Mouse (Mus musculus) cerebellum, postnatal 10 days (tissue): ENCODE measurements around the gene Zfp36l2.

Experiments
- DNase-seq, 2 experiments: peaks; one replicate each; pipeline ENCODE4 v3.0.0; 2021; ENCODE audit warnings: mixed read lengths in 2 of 2

Zfp36l2 gene

DNA sequence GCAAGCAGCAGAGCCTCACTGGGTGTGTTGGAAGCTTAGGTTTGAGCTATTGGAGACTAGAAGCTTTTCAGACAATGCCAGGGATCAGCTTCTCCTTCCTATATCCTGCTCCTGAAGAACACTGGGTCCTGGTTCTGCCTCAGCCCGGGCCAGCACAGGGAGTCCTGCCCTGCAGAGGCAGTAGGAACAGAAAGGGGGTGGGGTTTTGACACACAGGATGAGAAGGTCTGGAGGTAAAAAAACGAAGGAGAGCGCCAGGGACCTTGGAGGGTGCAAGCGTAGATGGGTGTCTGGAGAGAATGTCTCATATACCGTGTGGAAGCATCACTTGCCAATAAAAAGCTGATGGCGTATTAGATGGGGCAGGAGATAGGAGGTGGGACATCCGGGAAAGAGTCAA is 11.3 kb downstream of the Zfp36l2 start:
- DNase-seq: peak in 1 of 2 experiments; percentile 0

DNA sequence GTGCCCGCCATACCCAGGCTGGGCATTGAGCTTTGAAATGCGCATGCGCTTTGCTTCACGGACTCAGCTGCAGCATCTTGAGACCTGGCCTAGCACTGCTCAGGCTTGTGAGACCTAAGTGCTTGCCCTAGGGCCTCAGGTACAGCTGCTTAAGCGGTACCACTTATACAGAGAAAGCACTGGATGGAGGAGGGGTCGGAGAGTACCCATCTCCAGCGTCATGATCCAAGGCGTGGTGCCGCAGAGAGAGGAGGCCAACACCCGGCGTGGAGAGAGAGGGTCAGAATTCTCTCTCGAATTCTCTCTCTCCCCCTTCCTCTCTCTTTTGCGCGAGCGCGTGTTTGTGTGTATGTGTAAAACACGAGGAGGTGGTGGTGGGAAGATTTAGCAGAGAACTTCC is 12.6 kb downstream of the Zfp36l2 start:
- DNase-seq: peak in 1 of 2 experiments; percentile 1

DNA sequence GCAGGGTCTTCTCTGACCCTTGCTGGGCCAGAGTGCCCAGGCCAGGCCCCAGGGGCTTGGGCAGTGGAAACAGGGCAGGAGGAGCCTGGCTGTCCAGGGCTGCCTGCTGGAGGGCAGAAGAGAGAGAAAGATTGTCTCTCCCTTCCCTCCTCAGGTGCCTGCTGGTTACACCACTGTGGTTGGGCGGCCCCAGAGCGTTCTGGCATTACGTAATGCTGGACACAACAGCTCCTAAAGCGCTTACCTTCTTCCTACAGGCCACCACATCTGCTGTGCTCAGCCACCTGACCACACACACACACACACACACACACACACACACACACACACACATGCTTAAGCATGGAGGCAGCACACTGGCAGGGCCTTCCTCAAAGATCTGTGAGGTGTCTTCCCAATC is 20.4 kb downstream of the Zfp36l2 start:
- peak in 1 of 2 experiments; percentile 0 for DNase-seq

DNA sequence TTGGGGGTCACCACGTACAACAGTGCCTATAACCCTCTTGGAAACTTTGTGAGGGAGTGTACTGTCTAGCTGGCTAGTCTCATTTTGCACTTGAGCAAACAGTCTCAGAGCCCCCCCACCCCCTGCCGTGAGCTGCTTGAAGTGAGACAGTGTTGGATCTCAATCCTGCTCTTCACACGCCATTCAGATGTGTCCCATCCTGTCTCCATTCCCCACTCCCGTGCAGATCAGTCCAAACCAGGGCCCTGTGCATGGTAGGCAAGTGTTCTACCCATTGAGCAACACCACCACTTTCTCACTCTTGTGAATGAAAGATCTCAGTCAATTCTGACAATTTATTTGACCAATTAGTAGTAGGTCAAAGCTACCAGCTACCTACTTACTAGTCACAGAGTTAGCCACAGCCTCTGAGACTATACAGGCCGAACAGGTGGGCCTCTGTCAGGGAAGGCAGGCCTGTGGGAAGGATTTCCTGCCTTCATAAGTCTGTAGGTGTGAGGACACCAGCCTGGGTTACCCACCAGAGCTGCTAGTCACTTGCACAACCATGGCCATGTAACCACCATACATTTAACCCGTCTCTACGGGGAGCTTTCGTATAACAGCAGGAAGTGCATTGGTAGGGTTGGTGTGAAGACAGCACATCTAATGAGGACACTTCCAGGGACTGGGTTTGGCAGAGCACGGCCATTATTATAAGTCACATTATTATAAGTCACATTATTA is 21.4 kb downstream of the Zfp36l2 start:
- DNase-seq: peak in 1 of 2 experiments; percentile 4

DNA sequence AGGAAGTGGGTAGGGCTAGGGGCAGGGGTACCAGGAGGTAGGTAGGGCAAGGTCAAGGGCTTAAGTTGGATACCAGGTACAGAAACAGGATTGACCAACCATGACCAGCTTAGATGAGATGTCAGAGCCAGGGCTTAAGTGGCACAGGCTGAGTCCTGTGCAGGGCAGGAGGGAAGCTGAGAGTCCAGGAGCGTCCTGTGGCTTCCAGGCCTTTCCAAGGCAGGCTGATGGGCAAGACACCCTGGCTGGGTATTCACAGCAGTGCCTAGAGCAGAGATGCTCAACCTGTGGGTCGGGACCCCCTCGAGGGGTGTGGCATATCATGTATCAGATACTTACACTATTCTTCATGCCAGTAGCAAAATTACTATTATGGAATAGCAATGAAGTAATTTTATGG is 22.0 kb downstream of the Zfp36l2 start:
- peak in 1 of 2 experiments; percentile 1 for DNase-seq

DNA sequence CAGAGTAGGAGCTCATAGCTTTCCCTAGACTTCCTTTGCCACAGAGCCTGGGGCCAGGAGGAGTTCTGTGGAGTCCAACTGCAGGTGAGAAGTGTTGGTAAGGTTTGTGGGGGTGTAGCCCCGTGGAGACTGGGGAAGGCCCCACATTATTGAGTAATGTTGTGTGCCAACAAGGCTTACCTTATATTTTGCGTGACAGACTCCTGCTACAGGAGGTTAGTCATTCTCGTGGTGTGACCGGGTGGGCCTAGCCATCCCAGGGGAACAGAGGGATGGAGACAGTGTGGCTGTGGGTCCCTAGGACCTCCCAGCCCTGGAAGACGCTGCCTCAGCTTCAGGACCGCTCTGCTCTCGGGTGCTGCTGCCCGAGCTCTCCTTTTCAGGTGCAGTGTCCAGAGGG is 23.6 kb downstream of the Zfp36l2 start:
- DNase-seq: peak in 1 of 2 experiments; percentile 1

DNA sequence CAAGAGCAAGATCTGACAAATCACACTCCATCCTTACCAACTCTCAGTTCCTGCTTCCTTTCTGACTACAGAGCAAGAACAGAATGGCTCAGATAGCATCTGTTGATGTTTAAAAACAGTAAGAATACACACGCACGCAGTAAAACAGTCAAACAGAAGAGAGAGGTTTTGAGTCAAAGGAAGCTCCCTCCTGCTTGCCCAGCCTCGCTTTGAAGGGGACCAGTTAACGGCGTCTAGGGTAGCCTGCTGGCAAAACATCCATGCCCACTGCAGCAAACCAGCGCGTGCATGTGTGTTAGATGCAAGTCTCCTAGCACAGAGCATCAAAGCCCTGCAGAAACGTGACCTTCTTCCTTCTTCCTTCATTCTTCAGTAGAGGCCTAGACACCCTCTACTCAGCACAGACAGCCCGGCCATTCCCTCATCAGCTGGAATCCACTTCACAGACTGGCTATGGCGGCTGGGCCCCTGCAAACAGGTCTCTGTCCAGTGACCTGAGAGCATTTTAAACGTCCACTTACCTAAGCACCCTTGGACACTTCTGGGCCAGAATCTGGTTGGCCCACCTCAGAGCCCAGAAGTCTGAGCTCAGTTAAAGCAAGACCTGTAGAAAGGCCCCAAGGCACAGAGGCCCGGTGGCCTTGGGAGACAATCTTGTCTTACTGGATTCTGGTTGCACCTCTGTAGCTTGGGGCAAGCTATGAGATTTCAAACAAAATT is 24.5 kb downstream of the Zfp36l2 start:
- peak in 1 of 2 experiments; percentile 0 for DNase-seq

DNA sequence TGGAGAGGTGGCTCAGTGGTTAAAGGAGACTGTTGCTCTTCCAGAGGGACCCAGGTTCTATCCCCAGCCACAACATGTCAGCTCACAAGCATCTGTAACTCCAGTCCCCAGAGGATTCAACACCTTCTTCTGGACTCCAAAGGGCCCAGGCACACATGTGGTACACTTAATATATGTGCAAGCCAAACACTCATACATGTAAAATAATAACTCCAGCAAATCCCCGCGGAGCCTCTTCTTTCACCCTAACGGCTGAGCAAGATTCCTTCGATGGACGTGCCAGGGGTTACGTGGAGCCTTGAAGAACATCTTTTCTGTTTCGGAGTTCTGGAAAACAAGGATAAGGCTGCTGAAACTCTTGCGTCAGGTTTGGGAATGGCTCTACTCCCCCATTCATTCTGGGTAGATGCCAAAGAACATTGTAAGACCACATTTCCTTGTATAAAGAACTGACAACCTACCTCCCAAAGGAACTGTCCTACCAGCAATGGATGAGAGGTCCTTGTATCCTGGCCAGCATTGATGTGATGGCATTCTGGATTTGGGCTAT is 25.5 kb downstream of the Zfp36l2 start:
- peak in 1 of 2 experiments; percentile 0 for DNase-seq

DNA sequence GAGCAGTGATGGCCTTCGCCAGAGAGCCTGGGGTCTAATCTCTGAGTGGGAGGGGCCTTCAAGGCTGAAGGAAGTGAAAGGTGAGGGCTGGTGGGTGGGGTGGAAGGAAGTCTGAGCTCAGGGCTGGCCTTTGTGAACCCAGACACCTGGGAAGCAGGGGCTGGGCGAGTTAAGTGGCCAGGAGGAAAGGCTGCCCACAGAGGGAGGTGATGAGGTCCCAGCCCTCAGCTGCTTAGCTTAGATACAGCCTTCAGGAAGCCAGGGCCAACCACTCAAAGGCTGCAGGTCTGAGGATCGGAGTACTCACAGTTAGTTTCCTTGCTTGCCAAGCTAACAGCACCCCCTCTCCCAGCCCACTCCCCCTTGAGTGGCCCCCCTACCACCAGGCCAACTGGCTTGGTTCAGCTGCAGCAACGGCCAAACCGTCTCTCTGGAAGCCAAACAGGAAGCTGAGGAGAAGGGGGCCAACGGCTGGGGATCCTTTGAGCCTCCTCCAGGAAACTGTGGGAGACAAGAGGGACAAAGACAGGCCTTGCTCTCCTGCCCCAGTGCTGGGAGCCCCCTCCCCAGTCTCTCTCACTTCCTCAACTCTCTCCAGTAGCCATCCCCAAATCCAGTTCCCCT is 26.4 kb downstream of the Zfp36l2 start:
- peak; percentile 63 to 78 for DNase-seq

DNA sequence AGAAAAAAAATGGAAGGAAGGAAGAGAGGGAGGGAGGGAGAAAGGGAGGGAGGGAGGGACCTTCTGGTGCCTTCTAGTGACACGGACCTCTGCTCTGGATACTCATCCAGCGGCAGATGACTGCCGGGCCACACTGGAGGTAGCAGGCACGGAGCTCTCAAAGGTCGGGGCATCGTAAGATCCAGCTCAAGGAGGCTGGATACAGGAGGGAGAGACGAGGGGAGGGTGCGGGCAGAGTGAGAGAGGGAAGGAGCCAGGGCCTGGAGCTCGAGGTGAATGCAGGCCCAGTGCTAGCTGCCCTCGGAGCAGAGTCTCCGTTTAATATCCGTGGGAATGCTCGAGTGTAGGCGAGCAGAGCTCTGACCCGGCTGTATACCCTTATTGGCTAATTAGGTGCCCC is 28.9 kb downstream of the Zfp36l2 start:
- peak in 1 of 2 experiments; percentile 1 for DNase-seq

DNA sequence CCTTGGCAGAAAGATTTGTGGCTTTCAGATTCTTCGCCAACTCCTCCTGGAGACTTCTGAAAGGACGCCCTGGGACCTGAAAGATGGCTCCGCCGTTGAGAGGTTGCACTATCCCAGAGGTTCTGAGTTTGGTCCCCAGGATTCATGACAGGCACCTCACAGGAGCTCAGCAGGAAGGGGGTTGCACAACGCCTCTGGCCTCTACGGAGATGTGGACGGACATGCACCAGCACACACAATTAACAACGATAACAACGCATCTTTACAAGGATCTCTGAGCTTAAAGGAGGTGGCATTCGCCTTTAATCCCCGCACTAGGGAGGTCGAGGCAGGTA is 29.3 kb downstream of the Zfp36l2 start:
- no peak for DNase-seq

DNA sequence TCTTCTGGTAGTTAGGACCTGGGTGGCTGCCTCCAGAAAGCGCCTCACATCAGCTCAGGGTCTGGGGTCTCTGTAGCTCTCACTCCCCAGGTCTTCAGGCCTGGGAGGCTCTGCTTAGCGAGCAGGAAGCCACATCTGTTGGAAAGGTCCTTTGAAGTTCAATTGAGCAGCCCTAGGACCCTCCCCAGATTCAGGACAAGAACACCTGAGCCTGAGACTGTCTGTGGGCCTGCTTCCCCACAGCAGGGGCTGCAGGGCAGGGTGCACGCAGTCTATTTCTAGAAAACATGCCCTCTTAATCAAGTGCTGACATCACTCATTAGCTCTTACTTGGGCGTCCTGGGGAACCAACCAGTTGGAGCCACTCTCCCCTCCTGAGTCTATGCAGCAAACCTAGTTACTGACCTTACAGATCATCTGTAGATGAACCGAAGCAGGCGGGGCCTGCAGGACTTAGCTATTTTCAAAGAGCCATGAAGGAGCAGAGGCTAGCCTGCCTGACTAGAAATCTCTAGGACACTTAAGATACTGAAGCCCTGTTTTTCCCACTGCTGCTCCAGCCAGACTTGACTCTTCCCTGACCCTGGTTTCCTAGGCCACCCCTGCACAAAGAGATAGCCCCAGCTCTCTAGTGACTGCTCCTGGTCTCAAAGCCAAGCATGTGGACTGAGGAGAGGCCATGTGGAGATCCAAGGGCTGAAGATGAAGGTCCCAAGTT is 29.8 kb downstream of the Zfp36l2 start:
- DNase-seq: peak in 1 of 2 experiments; percentile 0

DNA sequence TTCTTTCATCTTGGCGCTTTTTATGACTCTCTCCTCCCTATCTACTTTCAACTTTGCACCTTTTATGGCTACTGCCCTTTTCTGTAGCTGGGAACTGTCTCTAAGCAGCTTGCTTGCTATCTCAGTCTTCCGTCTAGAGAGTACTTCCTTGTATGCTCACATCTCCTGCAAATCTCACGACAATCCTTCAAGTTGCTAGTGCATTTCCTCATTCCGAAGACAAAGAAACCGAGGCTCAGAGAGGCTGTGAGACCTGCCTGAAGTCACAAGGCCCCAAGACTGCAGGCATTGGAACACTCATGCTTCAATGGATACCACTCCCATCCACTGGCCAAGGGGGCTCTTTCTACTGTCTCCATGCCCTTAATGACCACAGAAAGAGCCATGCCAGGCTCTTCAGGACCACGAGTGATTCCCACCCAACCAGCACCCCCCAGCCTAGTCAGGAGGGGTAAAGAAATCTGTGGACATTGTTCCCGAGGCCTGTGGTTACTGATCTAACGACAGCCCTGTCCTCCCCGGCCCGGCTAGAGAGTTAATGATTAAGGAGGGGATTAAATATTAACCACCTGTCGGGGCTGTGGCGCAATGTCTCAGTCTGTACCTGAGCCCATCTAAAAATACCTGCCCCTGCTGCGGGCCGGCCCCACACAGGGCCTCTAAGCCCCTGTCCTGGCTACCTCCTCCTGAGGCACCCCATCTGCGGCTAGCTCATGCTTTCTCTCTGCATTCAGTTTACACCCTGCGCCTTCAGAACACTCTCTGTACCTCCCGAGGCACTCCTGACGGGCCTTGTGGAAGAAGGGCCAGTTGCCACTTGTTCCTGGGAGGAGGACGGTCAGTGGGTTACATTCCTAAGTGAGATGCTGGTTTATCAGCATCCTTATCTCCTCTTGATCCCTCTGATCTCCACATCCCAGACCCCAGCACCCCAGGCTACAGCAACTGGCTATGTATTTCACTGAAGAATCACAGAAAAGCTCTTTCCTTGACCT is 30.7 kb downstream of the Zfp36l2 start:
- peak in 1 of 2 experiments; percentile 3 for DNase-seq

DNA sequence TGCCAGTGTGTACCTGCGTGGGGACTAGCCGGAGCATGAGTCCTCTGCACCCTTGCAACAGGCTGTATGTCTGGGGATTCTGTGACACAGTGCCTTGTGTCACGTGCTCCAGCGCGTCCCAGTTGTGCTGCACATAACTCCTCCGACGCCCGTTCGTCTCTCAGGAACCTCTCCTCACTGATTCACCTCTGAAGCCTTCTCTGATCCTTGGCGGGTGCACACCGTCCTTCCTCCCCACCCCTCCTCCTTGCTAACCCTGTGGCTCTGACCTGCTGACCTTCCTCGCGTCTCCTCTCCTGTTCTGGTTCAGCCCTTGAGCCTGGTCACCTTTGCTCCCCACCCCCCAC is 31.5 kb downstream of the Zfp36l2 start:
- DNase-seq: no peak

DNA sequence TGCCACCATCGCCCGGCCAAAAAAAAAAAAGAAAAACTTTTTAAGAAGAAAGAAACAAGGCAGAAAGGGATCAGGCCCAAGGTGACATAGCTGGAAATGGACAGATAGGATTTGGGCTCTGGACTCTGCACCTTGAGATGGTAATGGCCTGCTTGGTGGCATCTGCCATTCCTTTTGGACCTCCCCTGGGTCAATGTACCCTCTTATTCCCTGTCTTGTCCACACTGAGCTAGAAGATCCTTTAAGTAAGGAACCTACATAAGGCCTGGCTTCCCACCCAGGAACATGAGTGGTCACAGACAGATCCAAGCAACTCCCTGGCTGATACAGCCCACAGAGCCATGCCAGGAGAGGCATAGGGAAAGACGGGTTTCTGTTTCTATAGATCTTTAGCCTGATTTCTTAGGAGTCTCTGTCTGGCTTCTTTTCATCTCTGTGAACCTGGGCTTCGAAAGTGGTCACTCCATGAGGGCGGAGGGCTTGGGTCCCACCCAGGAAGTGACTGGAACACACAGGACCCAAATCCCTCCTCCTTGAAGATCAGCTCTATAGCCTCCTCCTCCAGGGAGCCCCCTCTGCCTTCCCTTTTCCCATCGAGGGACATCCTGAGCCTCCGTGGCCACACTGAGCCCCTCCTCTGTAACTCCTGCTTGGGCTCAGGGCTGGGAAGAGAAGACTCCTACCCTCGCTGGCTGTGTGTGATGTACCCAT is 32.1 kb downstream of the Zfp36l2 start:
- DNase-seq: no peak

DNA sequence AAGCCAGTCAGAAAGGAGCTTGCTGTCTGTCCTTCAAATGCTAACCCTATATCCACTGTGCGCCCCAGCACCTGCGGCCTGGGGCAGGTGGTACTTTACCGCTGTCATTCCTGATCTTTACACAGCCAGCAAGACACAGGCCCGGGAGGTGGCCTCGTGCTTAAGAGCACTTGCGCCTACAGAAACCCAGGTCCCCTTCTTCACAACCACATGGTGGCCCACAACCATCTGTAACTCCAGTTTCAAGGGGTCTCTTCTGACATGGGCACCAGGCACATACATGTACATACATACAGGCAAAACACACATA is 32.8 kb downstream of the Zfp36l2 start:
- DNase-seq: no peak

DNA sequence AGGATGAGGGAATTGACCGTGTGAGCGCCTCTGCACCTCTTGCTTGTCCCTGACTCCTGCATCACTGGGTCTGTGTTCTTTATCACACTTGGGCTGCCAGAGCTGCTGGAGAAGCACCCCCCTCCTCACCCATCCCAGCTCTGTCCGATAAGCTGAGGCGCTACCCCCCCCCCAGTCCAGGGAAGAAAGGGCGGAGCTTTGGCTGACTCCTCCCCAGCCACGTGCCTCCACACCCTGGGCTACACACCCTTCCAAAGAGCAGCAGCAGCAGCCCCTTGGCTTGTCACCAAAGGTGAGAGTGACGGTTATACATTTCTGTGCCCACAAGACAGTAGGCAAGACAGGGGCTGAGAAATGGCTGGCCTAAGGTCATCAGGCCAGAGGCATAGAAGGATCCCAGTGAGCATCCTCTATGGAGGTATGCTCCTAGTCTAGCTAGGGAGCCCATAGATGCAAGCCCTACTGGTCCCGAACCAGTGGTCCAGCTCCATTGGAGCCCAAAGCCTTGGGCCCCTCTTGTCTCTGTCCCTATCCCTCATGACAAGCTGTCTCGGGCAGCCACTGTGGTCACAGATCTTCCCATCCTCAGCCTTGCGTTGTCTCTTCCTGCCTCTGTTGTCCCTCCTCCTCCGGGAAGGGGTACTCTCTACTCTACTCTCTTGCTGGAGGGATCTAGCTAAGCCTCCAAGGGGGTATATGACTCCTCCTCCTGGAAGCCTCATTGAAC is 33.3 kb downstream of the Zfp36l2 start:
- no peak for DNase-seq

DNA sequence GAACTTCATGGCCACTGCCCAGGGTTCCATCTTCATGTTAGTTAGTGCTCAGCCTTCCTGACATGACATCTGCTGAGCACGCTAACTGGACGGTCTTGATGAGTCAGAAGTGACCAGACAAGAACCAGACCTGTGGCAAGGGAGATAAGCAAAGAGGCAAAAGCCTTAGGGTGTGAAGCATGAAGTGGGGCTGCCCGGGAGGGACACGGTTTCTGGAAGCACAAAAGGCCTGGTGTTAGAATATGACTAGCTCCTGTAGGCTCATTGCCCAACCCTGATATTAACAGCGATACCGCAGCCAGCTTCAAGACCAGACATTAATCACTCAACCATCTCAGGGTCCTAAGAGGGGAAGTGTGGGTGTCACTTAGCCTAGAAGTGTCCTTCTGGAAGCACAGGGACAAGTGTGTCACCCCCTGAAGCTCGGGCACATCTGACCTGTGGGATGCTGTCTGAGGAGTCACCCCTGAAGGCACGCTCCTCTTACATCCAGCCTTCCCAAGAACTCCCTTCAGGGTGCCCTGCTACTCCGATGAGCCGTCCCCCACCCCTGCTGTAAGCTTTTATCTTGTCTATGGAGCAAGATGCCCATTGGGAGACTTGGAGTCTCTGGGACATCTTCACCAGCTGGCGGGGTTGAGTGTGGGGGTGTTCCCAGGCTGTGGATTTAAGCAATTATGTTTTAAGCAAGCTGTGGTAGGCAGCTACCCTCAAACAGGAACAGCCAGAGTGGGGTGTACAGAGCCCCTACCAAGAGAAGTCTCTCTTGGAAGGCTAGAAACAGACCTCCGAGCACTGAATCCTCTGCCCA is 34.6 kb downstream of the Zfp36l2 start:
- DNase-seq: no peak

DNA sequence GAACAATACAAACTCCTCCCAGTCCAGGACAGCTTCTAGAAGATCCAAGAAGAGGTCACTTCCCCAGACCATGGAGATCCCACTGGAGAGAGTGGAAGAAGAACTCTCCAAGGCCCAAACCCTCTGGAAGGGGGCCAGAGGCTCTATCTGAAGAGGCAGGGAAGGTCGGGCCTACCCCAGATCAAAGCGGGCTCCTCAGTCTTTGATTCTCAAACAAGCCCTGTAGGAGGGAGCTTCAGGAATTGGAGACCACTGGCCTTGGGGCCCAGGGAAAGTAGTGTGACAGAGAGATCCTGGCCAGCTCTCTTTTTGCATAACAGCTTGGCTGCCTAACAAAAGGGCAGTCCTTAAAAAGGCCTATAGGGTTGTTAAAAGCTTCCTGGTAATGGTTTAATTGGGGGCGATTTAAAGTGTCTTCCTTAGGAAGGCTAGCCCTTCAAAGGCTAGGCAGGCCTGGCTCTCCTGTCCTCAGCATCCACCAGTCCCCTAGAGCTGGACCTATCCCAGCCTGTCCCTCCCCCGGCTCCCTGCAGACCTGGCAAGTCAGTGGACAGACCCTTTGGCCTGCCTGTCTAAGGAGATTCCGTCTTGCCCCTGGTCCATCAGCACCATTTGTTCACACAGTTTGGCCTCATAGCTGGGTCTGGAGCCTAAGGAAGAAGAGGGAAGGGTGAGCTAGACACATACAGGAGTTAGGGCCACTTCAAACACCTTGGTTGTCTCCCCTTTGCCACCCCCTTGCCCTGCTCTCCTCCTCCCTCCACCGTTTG is 35.4 kb downstream of the Zfp36l2 start:
- peak in 1 of 2 experiments; percentile 31 for DNase-seq
